Mouse (Mus musculus) urinary bladder, postnatal 4 days (tissue): ENCODE data around the gene Bag6.

ENCODE experiments used
- DNase-seq, 2 experiments: peaks; one replicate each; pipeline ENCODE4 v3.0.0; 2021 to 2022; ENCODE audit warnings: low spot score in 2 of 2

Bag6 gene

DNA sequence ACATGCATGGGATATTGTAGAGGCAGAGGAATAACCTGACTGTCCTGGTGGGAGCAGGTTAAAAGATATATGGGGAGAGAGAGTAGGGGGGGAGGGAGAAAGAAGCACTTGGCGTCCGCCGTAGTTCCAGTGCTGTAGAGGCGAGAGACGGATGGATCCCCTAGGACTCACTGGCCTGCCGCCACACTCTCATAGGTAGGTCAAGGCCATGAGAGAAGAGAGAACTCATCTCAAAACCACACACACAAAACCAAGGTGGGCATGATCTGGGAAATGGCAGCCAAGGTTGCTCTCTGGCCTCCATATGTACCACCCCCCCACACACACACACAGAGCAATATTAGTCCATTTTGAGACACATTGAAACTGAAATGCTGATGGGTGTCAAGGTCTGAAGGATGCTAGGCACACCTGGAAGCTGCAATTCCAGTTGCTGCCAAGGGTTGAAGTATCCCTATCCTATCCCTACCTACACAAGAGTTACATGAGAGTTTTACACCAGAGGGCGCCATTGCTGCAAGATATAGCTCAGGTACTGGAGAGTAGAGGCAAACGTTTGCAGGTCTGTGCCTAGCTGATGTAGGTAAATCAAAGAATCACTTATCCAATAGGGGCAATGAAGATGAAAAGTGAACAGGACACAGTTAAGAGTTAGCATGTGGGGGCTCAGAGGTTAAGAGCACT lies 31.5 kb downstream of the Bag6 start:
- DNase-seq = no peak

DNA sequence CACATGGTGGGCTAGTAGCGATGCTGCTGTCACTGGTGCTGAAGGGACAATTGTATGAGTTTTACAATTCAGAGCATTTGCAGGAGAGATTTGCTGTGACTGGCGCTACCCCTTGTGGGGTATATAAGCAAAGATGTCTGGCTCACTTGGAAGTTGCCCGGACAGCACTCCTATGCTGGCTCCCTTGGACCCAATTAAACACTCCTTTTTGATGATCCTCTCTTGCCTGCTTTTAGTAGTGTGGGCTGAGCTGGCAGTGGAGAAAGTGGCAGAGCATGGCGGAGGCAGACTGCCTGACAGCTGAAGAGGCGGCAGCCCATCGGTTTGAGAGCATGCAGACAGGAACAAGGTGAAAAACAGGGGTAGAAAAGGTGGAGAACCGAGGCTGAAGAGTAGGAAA lies 32.8 kb downstream of the Bag6 start:
- DNase-seq = no peak

DNA sequence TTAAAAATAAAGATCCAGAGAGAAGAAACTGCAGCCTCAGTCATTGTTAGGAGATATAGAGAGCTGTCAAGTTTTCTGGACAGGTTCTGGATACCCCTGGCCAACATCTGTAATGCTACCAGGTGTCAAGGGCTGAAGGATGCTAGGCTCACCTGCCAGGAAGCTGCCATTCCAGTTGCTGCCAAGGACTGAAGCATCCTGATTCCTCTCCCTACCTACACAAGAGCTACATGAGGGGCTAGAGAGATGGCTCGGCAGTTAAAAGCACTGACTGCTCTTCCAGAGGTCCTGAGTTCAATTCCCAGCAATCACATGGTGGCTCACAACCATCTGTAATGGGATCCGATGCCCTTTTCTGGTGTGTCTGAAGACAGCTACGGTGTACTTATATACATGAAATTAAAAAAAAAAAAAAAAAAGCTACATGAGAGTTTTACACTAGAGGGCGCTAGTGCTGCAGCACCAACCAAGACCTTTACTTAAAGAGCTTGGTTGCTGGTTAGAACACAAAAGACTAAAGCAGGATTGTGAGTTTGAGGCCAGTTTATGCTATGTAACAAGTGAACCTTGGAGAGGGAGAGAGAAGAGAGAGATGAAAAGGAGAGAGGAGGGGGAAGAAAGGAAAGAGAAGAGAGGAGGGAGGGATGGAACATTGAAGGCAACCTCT lies 33.7 kb downstream of the Bag6 start:
- no peak for DNase-seq

DNA sequence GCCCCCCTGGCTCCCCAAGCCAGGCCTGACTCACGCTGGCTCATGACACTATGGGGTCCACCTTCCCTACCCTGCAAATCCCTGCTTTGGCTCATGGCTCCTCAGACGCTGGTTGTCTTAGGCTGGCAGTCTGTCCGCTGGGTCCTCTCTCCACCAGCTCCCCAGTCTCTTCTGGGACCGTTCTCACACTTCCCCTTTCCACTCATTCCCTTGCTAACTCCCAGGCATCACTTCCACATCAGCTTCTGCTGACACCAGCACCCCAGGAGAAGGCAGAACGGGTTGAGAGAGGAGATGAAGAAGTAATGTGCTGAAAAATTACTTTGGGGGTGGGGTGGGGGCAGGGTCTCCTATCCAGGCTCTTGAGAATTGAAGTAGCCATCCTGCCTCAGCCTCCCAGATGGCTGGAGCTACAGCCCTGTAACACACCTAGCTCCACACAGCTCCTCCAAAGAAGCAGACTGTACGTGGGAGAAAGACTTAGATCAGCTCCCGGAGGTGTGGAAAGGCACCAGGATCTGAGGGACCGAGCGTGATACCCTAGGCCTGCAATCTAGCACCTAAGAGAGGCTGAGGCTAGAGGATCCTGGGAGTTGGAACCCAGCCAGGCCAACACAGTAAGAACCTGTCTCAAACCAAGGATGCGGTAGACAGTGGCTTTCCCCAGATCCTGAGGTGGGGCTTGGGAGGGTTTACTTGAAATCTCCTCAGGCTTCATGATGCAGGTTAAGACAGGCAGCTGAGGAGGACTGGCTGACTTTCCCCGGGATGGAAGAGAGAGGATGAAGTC lies 37.7 kb downstream of the Bag6 start:
- no peak for DNase-seq

DNA sequence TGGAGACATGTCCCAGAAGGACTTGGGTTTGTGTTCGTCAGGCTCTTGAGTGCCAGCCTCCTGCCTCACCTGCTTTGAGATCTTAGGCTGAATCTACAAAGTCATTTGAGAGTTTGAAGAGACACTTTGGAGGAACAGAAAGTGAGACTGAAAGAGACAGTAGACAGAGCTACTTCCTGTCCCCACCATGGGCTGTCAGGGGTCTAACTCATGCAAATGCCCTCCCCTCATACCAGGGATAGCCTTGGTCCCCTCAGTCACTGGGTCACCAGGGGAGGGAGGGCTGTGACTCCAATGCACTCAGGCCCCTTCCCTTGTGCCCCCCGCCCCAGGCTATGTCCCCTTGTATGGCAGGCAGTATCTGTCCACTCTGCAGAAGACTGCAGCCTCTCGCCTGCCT lies 38.4 kb downstream of the Bag6 start:
- DNase-seq = no peak

DNA sequence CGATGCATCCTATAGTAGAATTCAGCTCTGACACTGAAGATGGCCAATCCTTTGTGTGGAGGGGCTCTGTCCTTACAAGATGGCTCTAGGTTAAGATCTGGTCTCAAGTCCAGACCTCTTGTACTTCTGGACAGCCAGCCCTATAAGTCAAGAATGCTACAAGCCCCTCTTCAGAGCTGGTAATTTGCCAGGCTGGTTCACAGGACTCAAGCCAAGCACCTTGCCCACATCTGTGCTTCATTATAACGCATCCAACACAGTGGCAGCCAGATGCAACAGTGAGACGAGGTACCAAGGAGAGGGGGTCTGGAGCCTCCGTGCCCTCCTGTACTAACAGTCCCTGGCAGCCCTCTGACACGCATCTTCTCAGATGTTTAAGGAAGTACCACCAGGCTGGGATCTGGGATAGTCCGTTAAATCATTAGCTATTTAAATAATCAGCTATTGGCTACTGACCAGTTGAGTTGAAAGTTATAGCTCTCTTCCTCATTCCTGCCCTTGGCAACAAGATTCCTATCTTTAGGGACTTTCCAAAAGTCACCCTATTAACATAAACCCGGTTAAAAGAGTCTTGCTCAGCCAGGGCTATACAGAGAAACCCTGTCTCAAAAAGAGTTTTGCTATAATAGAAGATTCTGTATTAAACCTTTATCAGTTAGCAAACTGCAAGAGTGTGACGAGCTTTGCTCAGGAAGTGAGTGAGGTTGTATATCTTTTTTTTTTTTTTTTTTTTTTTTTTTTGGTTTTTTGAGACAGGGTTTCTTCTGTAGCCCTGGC lies 39.4 kb downstream of the Bag6 start:
- no peak for DNase-seq

DNA sequence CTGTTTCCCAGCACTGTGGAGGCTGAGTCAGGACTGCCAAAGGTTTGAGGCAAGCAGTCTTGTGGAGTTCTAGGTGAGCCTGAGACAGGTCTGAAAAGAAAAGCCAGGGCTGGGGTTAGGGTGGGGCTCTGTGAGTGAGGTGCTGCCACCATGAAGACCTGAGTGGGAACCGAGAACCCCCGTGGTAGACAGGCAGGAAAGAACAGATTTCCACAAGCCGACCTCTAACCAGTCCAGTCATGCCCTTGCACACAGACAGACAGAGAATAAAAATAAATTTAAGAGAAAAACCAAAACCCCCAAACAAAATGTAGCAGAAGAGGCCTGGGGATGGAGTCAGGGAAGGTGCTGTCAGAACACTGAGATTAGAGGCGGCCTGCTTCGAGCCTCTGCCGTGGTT lies 40.4 kb downstream of the Bag6 start:
- no peak for DNase-seq

DNA sequence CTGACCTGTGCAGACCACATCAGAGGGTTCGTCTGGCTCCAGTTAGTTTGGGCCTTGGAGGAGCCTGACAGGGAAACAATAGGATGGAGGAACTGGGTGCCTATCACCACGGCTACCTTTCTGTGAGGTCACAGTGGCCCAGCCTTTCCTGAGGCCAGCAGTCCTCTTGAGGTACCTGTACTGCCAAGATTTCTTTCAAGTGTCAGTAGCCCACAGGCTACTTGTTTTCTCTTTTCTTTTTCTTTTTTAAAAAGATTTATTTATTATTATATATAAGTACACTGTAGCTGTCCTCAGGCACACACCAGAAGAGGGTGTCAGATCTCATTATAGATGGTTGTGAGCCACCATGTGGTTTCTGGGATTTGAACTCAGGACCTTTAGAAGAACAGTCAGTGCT lies 41.0 kb downstream of the Bag6 start, which contains the start of gene Aif1:
TSS of gene Aif1 (minus strand) at position 101 of the 400 bp plus-strand sequence.
- DNase-seq = no peak

DNA sequence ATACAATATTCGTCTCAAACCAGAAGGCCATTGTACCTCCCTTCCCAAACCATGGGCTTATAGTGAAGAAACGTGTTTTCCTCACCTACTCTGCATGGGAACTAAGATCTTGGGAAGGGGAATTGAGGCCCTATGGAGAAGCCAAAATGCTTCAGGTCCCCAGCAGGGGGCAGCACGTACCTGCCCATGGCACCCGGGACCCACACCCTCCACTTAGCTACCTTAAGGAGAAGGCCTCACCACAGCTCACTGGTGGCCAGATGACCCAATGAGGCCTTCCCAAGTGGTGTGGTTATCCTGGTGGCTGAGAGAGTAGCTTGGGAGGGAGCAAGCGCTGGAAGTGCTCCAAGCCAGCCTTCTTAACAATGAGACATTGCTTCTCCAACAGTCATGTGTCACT lies 43.5 kb downstream of the Bag6 start:
- DNase-seq = peak; percentile 63 to 76

DNA sequence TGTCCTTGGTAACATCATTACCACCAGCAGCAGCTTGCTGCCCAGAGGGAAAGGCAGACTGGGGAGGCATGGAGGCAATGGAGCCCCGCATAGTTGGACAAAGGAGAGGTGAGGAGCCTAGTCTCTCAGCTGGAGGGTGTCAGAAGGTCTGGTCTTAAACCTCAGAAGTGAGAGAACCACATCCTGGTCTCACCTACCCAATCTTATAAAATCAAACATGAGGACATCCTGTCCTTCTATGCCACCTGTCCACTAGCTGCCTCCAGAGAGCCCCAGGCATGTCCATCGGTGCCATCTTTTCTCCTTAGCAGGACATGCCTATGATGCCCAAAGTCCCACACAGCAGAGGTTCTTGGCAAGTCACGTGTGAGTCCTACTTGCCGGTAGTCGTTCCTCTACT lies 45.1 kb downstream of the Bag6 start:
- no peak for DNase-seq

DNA sequence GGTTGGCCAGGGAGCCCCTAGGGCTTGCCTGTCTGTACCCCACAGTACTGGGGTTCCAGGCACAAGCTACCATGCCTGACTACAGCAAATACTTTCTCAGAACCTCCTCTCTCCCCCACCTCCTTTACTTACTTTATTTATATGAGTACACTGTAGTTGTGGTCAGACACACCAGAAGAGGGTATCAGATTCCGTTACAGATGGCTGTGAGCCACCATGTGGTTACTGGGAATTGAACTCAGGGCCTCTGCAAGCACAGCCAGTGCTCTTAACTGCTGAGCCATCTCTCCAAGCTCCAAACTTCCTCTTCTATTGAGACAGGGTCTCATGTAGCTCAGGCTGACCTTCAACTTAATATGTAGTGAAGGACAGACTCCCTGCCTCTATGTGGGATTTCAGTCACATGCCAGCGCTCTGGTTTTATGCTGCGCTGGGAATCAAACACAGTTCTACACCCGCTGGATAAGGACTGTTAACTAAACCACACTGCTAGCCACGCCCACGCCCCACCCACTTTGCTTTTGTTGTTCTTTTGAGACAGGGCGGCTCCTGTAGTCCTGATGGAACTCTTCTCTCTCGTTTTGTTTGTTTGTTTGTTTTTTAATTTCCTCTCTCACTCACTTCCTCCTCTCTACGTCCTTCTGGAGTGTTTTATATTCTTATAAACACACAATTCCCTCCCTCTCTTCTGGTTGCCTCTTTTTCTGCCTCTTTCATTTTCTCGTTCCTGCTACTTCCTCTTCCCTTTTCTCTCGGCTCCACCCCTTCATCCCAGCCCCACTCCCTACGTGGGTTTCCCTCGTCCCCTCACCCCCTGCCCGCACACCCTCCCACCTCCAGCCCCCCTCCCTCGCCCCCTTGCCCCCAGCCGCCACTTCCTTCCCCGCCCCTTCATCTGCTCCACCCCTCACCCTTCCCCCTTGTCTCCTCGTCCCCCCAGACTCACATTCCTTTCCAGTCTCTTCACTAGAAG lies 50.9 kb downstream of the Bag6 start:
- peak in 1 of 2 experiments; percentile 51 for DNase-seq

DNA sequence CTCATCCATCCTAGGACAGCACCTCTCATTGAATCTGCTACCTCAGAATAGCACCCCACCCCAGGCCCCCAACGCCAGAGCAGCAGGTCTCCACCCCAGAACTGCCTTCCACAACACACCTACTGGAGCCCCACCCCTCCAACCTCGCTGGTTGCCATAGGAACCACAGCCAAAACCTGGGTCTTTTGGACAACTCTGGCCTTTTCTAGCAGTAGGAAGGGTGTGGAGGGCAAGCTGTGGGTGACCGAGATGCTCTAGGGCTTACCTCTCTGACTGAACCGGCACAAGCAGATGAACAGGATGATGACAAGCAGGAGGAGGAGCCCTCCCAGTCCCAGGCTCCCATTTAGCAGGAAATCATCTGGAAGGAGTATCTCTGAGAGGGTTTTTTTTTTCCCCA lies 51.7 kb downstream of the Bag6 start:
- no peak for DNase-seq

DNA sequence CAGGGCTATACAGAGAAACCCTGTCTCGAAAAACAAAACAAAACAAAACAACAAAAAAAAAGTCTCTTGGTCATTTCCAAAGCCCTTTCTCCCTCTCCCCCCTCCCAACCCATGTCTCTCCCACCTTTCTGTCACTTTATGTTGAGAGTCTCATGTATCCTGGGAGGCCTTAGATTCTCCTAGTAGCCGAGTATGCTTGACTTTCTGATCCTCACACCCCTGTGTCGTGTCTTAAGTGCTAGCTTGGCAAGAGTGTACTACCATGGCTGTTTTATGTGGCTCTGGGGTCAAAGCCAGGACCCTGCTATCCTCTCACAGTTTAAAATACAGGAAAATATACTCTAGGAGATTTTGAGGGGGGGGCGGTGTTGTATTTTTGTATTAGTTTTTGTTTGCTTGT lies 52.4 kb downstream of the Bag6 start:
- no peak for DNase-seq

DNA sequence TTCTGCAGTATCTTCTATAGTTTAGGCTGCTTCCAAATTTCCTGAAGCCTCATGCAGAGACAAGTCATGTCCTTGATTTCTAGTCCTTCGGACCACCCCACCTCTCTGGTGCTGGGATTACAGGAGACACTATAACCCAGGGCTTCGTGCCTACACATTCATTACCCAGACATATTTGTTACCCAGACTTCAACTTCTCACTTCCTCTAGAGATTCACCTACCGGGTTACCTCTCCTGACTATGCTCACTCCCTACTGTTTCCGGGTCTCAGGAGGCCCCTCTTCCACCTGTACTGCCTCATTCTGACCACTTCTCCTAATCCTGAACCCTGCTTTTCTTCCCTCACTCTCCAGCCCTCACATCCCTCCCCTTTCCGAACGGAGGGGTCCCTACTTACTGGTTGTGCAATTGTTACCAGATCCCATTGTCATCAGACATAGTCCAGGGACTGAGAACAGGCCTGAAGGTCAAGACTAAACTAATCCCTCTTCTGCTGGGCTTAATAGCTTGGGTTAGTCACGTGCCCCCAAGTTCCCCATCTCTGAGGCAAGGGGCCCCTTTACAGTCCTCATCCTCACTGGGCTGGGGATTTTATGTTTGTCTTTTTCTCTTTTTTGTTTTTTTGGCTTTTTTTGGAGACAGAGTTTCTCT lies 53.1 kb downstream of the Bag6 start, which contains the start of gene Lst1:
TSS of gene Lst1 (minus strand) at position 481 of the 652 bp plus-strand sequence.
- no peak for DNase-seq

DNA sequence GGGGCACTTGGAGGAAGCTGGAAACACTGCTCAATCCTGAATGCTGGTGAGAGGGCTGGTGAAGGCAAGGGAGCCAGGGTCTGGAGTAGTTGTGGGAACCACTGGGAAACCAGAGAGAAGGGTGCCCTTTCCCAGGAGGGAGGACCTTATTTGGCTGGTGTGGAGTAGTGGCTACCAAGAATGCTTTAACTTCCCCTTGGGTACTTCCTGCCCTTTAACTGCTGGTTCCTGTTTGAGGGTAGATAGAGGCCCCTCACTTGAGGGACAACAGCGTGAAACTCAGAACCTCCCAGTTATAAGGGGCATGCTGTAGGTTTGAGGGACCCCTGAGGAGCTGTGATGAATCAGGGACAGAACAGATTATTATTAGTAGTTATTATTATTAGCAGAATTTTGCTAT lies 54.2 kb downstream of the Bag6 start:
- DNase-seq = no peak

DNA sequence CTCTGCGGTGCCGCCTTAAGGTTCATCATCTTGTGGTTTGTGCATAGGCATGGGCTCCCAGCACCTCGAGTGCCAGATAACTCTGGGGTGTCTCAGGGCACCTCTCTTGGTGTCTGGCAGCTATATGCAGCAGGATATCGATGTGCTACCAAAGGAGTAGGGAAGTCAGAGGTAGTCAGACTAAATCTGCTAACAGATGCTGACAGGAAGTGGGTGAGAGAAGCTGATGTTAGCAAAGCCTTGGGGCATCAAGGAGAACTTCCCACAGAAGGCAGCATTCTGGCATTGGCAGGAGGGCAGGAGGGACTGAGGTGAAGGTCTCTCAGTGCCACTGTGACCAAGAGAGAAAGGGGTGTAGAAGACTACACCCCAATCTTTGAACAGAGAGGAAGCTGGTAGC lies 55.1 kb downstream of the Bag6 start:
- no peak for DNase-seq

DNA sequence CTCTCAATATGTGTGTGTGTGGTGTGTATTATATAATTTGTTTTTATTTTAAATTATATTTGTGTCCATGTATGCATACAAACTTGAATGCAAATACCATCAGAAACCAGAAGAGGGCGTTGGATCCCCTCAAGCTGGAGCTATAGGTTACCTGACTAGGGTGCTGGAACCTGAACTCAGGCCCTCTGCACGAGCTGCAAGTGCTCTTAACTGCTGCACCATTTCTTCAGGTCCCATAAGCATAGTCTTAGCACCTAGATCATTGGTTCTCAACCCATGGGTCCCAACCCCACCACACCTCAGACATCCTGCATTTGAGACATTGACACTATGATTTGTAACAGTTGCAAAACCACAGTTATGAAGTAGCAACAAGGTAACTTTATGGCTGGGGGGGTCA lies 56.7 kb downstream of the Bag6 start:
- DNase-seq = no peak

DNA sequence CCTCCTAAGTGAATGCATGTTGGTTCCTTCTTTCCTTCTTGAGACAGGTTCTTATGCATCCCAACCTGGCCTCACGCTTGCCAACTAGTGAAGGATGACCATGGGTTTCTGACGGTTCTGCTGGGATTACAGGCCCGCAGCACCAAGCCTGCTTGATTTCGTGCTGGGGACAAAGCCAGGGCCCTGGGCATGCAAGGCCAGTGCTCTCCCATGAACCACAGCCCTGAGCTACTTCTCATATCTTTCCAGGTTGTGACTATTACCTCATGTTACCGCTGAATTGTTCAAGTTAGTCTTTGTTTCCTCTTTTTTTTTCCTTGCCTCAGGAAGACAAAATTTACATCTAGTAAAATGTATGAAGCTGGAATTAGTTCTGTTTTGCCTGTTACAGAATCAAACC lies 57.9 kb downstream of the Bag6 start:
- no peak for DNase-seq

DNA sequence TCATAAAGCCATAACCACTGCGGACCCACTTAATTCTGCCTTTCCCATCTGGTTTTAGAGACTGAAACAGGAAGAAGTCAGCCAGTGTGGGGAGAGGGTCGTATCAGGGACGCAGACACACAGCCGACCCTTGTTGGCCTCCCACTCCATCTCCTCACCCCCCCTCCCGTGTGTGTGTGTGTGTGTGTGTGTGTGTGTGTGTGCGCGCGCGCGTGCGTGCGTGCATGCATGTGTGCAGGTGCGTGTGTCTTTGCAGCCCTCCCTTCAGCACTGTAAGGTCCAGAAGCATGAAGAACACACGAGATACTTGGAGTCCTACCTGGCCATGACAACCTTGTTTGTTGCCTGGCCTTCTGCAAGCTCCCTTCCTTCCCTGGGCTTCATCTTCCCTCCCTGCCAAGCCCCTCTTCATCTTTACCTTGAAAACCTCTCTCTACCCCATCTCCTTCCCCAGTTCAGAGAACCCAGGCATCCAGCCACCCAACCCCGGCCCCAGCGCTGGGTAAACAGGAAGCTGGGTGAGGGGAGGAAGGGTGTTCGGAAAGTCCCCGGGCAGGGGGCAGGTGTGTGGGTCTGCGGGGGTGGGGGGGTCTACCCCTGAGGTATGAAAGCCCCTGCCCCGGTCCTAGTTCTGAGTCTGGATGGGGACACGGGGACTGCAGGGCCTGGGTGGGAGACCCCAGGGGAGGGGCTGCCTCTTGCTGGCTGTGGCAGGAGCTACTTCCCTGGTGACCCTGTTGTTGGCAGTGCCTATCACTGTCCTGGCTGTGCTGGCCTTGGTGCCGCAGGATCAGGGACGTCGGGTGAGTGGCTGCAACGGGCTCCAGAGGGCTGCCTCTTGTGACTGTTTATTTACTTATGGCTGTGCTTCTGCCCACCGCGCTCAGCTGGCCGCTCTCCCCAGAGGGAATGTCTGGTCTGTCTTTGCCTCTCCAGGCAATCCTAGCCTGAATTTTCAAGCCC lies 59.2 kb downstream of the Bag6 start, which contains the start of gene Ltb:
TSS of gene Ltb (plus strand) at position 559 of the 963 bp plus-strand sequence.
- DNase-seq = no peak
